Mouse (Mus musculus): ENCODE data around the gene Got2. TPM values are rescaled to one million over a fixed set of nuclear protein-coding genes. Genes with fewer than 3 reads are reported as not detected.

Gene Got2
- polyA plus RNA-seq, 1 experiment: 70.8 TPM

DNA sequence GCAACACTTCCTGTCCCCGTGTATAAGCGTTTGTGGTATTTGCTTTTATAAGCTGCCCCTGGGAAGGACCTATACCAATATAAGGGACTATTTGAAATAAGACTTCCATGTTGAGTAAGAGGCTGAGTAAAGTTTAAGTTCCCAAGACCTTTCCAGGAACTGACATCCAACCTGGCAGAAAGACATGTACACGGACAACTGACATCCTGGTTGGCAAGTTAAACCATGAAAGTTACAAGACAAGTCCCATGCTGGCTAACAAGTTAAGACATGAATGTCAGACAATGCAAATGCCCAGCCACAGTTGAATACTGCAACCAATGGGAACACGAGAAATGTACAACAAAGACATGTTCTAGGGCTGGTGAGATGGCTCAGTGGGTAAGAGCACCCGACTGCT, 5.4 kb upstream of the Got2 start:
- H3K4me1 ChIP-seq (ENCODE audit: control insufficient read depth, insufficient read depth, low read length): no peaks in the 10 kb centered on the region; the same call in 1 of the 2 replicates
- no peak for TF ChIP-seq POLR2A (IDR thresholded peaks at IDR 0.05; ENCODE audit: borderline replicate concordance, extremely low read depth, low read depth, low read length)
- no peak for TF ChIP-seq CTCF (IDR thresholded peaks at IDR 0.05; ENCODE audit: insufficient read depth, low read length)
- WGBS: 64% methylated on average over 5 of the region's 5 CpGs
- no peak overlapping the region for H3K4me3 ChIP-seq (replicated peaks; ENCODE audit: extremely low read depth, low read depth, low read length)
- DNase-seq: no peak

- peak overlapping the region; percentile 77 for H3K4me3 ChIP-seq (replicated peaks; ENCODE audit: extremely low read depth, low read depth, low read length)
- WGBS: under 1% methylated on average over 38 of the region's 38 CpGs
- DNase-seq: peak; percentile 76
Measured at GRCm38 (mm10) chr8:95887578-95888284, 616 bp downstream of the Got2 start.

DNA sequence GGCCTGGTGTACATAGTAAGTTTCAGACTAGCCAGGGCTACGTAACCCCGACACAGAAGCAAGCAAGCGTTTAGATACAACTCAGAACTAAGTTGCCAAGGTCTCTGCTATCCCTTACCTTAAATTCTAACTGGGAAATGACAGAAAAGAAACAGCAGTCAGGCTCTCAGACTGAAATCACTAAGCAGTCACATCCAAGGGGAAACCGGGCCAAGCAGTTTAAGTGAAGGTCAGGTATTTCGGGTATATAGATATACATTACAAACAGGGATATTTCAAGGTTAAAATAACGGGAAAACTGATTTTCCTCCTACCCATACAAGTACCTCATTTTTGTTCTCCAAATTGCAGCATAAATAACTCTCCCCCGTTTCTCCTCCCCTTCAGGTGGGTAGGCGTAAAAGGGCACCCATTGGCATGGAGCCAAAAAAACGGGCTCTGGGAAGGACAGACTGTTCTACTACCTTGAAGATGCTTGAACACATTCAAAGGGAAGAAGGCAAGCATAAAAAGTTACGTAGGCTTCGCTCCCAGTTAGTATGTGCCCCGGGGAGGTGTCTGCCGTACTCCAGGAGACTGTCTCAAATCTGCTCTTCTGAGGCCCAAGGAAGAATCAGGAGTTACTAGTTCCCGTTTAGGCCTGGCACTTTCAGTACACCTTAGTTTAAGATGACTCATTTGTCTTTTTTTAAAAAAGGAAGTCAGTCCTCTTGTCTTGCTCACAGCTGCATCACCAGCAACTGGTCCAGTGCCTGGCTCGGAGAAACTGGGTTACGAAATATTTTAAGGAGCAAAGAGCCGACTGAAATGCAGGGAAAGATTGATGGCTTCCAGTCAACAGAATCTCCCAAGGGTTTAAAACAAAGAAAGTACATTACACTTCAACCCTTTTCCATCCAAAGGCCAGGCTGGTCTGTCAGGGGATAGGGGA, 1.4 kb downstream of the Got2 start:
- WGBS: 52% methylated on average over 17 of the region's 17 CpGs
- peaks cover 6% of the 10 kb centered on the region for H3K4me1 ChIP-seq (ENCODE audit: control insufficient read depth, insufficient read depth, low read length)
- peak overlapping the region; percentile 77 for H3K4me3 ChIP-seq (replicated peaks; ENCODE audit: extremely low read depth, low read depth, low read length)
- TF ChIP-seq POLR2A (IDR thresholded peaks at IDR 0.05; ENCODE audit: borderline replicate concordance, extremely low read depth, low read depth, low read length) (no peak), CTCF (IDR thresholded peaks at IDR 0.05; ENCODE audit: insufficient read depth, low read length) (no peak)
- DNase-seq: peak; percentile 18

More at GRCm38 (mm10) chr8:95887578-95888284, 616 bp downstream of the Got2 start:
- H3K4me1 ChIP-seq (ENCODE audit: control insufficient read depth, insufficient read depth, low read length): peaks cover 6% of the 10 kb centered on the region
- no peak for TF ChIP-seq POLR2A (IDR thresholded peaks at IDR 0.05; ENCODE audit: borderline replicate concordance, extremely low read depth, low read depth, low read length)
- no peak for TF ChIP-seq CTCF (IDR thresholded peaks at IDR 0.05; ENCODE audit: insufficient read depth, low read length)

DNA sequence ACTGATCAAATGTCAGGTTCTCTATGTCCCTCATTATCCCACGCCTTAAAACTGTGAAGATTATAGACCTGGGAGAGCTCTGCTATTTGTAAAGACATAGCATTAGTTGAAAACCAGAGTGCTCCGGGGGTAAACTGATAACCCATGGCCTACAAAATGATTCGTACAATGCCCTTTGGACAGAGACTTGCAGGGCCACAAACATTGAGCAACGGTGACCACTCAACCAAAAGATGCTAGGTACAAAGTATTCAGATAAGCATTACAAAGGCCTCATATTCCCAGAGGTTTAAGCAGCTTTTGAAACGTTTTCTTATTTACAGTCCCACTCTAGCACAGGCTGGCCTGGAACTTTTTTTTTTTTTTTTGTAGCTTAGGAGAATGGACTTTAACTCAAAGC, 2.4 kb downstream of the Got2 start:
- WGBS: 60% methylated on average over 5 of the region's 5 CpGs
- no peak for DNase-seq
- peaks cover 6% of the 10 kb centered on the region for H3K4me1 ChIP-seq (ENCODE audit: control insufficient read depth, insufficient read depth, low read length)
- H3K4me3 ChIP-seq (replicated peaks; ENCODE audit: extremely low read depth, low read depth, low read length): no peak overlapping the region
- TF ChIP-seq CTCF (IDR thresholded peaks at IDR 0.05; ENCODE audit: insufficient read depth, low read length) (no peak), POLR2A (IDR thresholded peaks at IDR 0.05; ENCODE audit: borderline replicate concordance, extremely low read depth, low read depth, low read length) (no peak)

DNA sequence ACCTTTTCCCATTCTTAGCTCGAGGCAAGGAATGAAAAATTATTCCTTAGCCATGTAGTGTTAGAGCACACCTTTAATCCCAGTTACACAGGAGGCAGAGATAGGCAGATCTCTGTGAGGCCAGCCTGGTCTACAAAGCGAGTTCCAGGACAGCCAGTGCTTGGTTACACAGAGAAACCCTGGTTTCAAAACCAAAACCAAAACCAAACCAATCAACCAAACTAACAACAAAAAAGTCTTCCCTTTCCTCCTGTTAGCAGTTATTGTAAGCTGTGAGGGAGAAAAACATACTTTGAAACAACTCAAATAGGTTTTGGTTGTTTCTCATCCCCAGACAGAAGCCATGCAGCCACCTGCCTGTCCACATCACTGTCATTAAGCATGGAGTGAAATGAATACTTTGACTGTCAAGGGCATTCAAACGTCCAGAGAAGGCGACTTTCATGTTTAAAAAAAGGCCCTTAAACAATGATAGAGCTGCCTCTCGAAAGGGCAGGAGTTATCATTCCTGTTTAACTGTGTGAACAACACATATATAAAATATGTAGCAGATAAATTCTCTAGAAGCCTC, 3.0 kb downstream of the Got2 start:
- Histone ChIP-seq H3K4me1 (ENCODE audit: control insufficient read depth, insufficient read depth, low read length) (peaks cover 6% of the 10 kb centered on the region), H3K4me3 (replicated peaks; ENCODE audit: extremely low read depth, low read depth, low read length) (no peak overlapping the region)
- TF ChIP-seq POLR2A (IDR thresholded peaks at IDR 0.05; ENCODE audit: borderline replicate concordance, extremely low read depth, low read depth, low read length): no peak
- no peak for TF ChIP-seq CTCF (IDR thresholded peaks at IDR 0.05; ENCODE audit: insufficient read depth, low read length)
- DNase-seq: no peak
- WGBS: 67% methylated on average over 5 of the region's 5 CpGs

- no peak for DNase-seq
- Histone ChIP-seq H3K4me3 (replicated peaks; ENCODE audit: extremely low read depth, low read depth, low read length) (no peak overlapping the region), H3K4me1 (ENCODE audit: control insufficient read depth, insufficient read depth, low read length) (peaks cover 6% of the 10 kb centered on the region)
- TF ChIP-seq CTCF (IDR thresholded peaks at IDR 0.05; ENCODE audit: insufficient read depth, low read length): no peak
- no peak for TF ChIP-seq POLR2A (IDR thresholded peaks at IDR 0.05; ENCODE audit: borderline replicate concordance, extremely low read depth, low read depth, low read length)
- WGBS: 79% methylated on average over 12 of the region's 12 CpGs
Measured at GRCm38 (mm10) chr8:95884491-95884890, 3.9 kb downstream of the Got2 start.

GRCm38 (mm10) chr8:95882191-95882590, 6.2 kb downstream of the Got2 start:
- no peak for TF ChIP-seq POLR2A (IDR thresholded peaks at IDR 0.05; ENCODE audit: borderline replicate concordance, extremely low read depth, low read depth, low read length)
- no peak for TF ChIP-seq CTCF (IDR thresholded peaks at IDR 0.05; ENCODE audit: insufficient read depth, low read length)
- Histone ChIP-seq H3K4me1 (ENCODE audit: control insufficient read depth, insufficient read depth, low read length) (no peaks in the 10 kb centered on the region; the same call in 1 of the 2 replicates), H3K4me3 (replicated peaks; ENCODE audit: extremely low read depth, low read depth, low read length) (no peak overlapping the region)
- no peak for DNase-seq
- 85% methylated on average over 9 of the region's 9 CpGs for WGBS

GRCm38 (mm10) chr8:95881576-95881975, 6.8 kb downstream of the Got2 start:
- Histone ChIP-seq H3K4me1 (ENCODE audit: control insufficient read depth, insufficient read depth, low read length) (no peaks in the 10 kb centered on the region; the same call in 1 of the 2 replicates), H3K4me3 (replicated peaks; ENCODE audit: extremely low read depth, low read depth, low read length) (no peak overlapping the region)
- TF ChIP-seq CTCF (IDR thresholded peaks at IDR 0.05; ENCODE audit: insufficient read depth, low read length) (no peak), POLR2A (IDR thresholded peaks at IDR 0.05; ENCODE audit: borderline replicate concordance, extremely low read depth, low read depth, low read length) (no peak)
- 67% methylated on average over 3 of the region's 3 CpGs for WGBS
- no peak for DNase-seq

DNA sequence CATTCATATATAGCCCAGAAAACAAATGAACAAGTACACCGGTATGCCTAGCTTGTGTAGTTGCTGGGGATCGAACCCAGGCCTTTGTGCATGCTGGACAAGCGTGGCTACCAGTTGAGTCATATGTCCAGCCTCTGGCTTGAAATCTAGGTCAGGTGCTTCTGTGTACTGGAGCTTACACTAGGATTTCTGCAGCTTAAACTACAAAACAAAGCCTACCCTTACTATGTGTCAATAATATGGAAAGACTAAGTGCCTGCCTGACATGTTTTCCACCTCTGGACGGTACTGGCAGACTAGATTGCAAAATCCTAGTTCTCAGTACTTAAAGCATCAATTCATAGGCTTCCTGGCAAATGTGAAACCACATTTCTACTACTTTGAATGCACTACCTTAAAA, 8.5 kb downstream of the Got2 start:
- TF ChIP-seq POLR2A (IDR thresholded peaks at IDR 0.05; ENCODE audit: borderline replicate concordance, extremely low read depth, low read depth, low read length) (no peak), CTCF (IDR thresholded peaks at IDR 0.05; ENCODE audit: insufficient read depth, low read length) (no peak)
- H3K4me1 ChIP-seq (ENCODE audit: control insufficient read depth, insufficient read depth, low read length): no peaks in the 10 kb centered on the region; the same call in 1 of the 2 replicates
- H3K4me3 ChIP-seq (replicated peaks; ENCODE audit: extremely low read depth, low read depth, low read length): no peak overlapping the region
- DNase-seq: no peak
- WGBS: 77% methylated on average over 4 of the region's 4 CpGs

Data from lung, adult 2 months (tissue).